Mouse (Mus musculus) C2C12 (cell line): ENCODE data around the gene Tspyl1. TPM values are rescaled to one million over a fixed set of nuclear protein-coding genes. Genes with fewer than 3 reads are reported as not detected.

Experiments used
- H3K27me3 ChIP-seq: one replicate; pipeline ENCODE4 v1.6.1; 2011; ENCODE audit not compliant: control insufficient read depth, insufficient read depth, insufficient read length
- H3K36me3 ChIP-seq: one replicate; pipeline ENCODE4 v1.6.1; 2011; ENCODE audit not compliant: control insufficient read depth, insufficient read depth
- H3K4me3 ChIP-seq: one replicate; pipeline ENCODE4 v1.5.1; 2011; ENCODE audit warnings: mild to moderate bottlenecking, control low read depth; ENCODE audit not compliant: poor library complexity, insufficient read depth, severe bottlenecking
- H3K79me2 ChIP-seq: one replicate; pipeline ENCODE4 v1.6.1; 2011; ENCODE audit not compliant: control insufficient read depth, insufficient read depth
- H3K79me3 ChIP-seq: one replicate; pipeline ENCODE4 v1.6.1; 2011; ENCODE audit warnings: low read depth, control low read depth
- H3ac ChIP-seq: one replicate; pipeline ENCODE3; 2011; ENCODE audit warnings: low read depth; ENCODE audit not compliant: control insufficient read depth, insufficient read length
- CEBPB ChIP-seq: IDR thresholded peaks from one replicate; pipeline ENCODE4 v1.6.1; 2011; ENCODE audit warnings: low read depth, mild to moderate bottlenecking, control low read depth, moderate library complexity
- CTCF ChIP-seq: IDR thresholded peaks from one replicate; pipeline ENCODE4 v1.5.1; 2011; ENCODE audit not compliant: control insufficient read depth, insufficient read depth, insufficient read length
- FOSL1 ChIP-seq: IDR thresholded peaks from one replicate; pipeline ENCODE4 v1.8.0; 2011; ENCODE audit warnings: mild to moderate bottlenecking, low read length; ENCODE audit not compliant: poor library complexity, insufficient read depth, severe bottlenecking
- MAX ChIP-seq: IDR thresholded peaks from one replicate; pipeline ENCODE4 v1.6.1; 2011; ENCODE audit warnings: mild to moderate bottlenecking, control low read depth
- MYOD1 ChIP-seq: IDR thresholded peaks from one replicate; pipeline ENCODE4 v1.6.1; 2011; ENCODE audit warnings: low read depth; ENCODE audit not compliant: control insufficient read depth, insufficient read length
- MYOG ChIP-seq: IDR thresholded peaks from one replicate; pipeline ENCODE4 v1.6.1; 2011; ENCODE audit not compliant: control insufficient read depth, insufficient read length; ENCODE audit errors: extremely low read depth
- USF1 ChIP-seq: IDR thresholded peaks from one replicate; pipeline ENCODE4 v1.6.1; 2011; ENCODE audit warnings: low read depth, mild to moderate bottlenecking, control low read depth, moderate library complexity
- long read RNA-seq, 2 experiments: library from polyadenylated mRNA; unstranded; transcript quantifications; one replicate each; pipeline ENCODE4 v2.0.0; 2019 to 2020
- polyA plus RNA-seq: library from polyadenylated mRNA; unstranded; fragments of >200 nt; fragmentation: generic; extraction: Trizol; gene quantifications from one replicate; pipeline ENCODE4 v1.2.1, GENCODE M21; 2012; ENCODE audit warnings: missing spikeins

Gene Tspyl1
- 15.5 TPM for polyA plus RNA-seq
- long read RNA-seq, experiment 1, transcript Tspyl1-201 (1 exons, 3,086 nt) = major isoform, 36 of 36 reads
- long read RNA-seq, experiment 1, partial matches to known transcripts = 0 of 36 reads
- long read RNA-seq, experiment 1, other reads (novel, unspliced or antisense) = 0 of 36 reads
- long read RNA-seq, experiment 2, transcript Tspyl1-201 (1 exons, 3,086 nt) = major isoform, 105 of 111 reads
- long read RNA-seq, experiment 2, partial matches to known transcripts = 0 of 111 reads
- long read RNA-seq, experiment 2, other reads (novel, unspliced or antisense) = 6 of 111 reads

GRCm38 (mm10) chr10:34281962-34282388, at the start of gene Tspyl1:
Tspyl1 (plus strand) TSS chr10:34282190.
- peaks cover 40% of the 10 kb centered on the region for H3K79me2 ChIP-seq
- TF ChIP-seq CTCF (no peak), USF1 (peak; percentile 79), FOSL1 (no peak), MYOG (no peak), MAX (peak; percentile 71)
- H3ac ChIP-seq = peak within 1 kb of the TSS; percentile 91
- H3K36me3 ChIP-seq = peaks cover 4% of the 10 kb centered on the region
- no peaks in the 10 kb centered on the region for H3K27me3 ChIP-seq
- H3K79me3 ChIP-seq = peaks cover 30% of the 10 kb centered on the region
- H3K4me3 ChIP-seq = peak within 1 kb of the TSS; percentile 98

GRCm38 (mm10) chr10:34233418-34233817, 48.6 kb upstream of the Tspyl1 start:
- Histone ChIP-seq H3ac (no peak overlapping the region), H3K79me2 (no peaks in the 10 kb centered on the region), H3K36me3 (no peaks in the 10 kb centered on the region), H3K4me3 (no peak overlapping the region), H3K27me3 (peaks cover 3% of the 10 kb centered on the region), H3K79me3 (no peaks in the 10 kb centered on the region)
- TF ChIP-seq CEBPB = no peak
- TF ChIP-seq CTCF = no peak
- no peak for TF ChIP-seq MAX
- no peak for TF ChIP-seq USF1
- no peak for TF ChIP-seq MYOG
- no peak for TF ChIP-seq FOSL1
- no peak for TF ChIP-seq MYOD1

GRCm38 (mm10) chr10:34233931-34234745, 47.9 kb upstream of the Tspyl1 start:
- H3K79me2 ChIP-seq = no peaks in the 10 kb centered on the region
- no peaks in the 10 kb centered on the region for H3K79me3 ChIP-seq
- no peak overlapping the region for H3K4me3 ChIP-seq
- H3K36me3 ChIP-seq = no peaks in the 10 kb centered on the region
- TF ChIP-seq CEBPB (no peak), MYOD1 (no peak), CTCF (no peak), USF1 (no peak), MAX (no peak), FOSL1 (no peak), MYOG (no peak)
- H3ac ChIP-seq = no peak overlapping the region
- H3K27me3 ChIP-seq = peaks cover 3% of the 10 kb centered on the region

GRCm38 (mm10) chr10:34235384-34235783, 46.6 kb upstream of the Tspyl1 start:
- peaks cover 3% of the 10 kb centered on the region for H3K27me3 ChIP-seq
- no peaks in the 10 kb centered on the region for H3K79me2 ChIP-seq
- H3K36me3 ChIP-seq = no peaks in the 10 kb centered on the region
- H3K4me3 ChIP-seq = no peak overlapping the region
- no peak overlapping the region for H3ac ChIP-seq
- TF ChIP-seq MYOD1 = no peak
- no peak for TF ChIP-seq MYOG
- no peak for TF ChIP-seq CEBPB
- TF ChIP-seq USF1 = no peak
- TF ChIP-seq CTCF = no peak
- TF ChIP-seq FOSL1 = no peak
- H3K79me3 ChIP-seq = no peaks in the 10 kb centered on the region

GRCm38 (mm10) chr10:34236569-34236968, 45.4 kb upstream of the Tspyl1 start:
- H3K36me3 ChIP-seq = no peaks in the 10 kb centered on the region
- TF ChIP-seq CEBPB (no peak), MAX (no peak), CTCF (no peak), MYOD1 (no peak), FOSL1 (no peak), USF1 (no peak)
- no peak overlapping the region for H3ac ChIP-seq
- H3K79me2 ChIP-seq = no peaks in the 10 kb centered on the region
- no peak overlapping the region for H3K4me3 ChIP-seq
- no peaks in the 10 kb centered on the region for H3K79me3 ChIP-seq
- H3K27me3 ChIP-seq = peaks cover 3% of the 10 kb centered on the region
